Mouse (Mus musculus): ENCODE measurements around the gene Tmem167b.

DNA sequence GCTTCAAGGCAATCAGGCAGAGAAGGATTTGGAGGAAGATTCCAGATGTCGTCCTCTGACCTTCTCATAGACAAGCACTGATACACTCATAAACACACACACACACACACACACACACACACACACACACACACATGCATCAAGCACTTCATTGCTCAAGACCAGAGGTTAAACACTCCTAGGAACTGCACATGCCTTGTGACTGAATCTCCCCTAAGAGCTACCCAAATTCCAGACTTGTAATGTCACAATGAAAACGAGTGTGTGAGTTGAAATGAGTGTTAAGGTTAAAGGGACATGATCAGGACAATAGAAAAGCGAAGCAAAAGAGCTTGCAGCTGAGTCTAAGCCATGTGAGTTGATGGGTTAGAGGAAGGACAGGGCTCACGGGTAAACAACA is 44.0 kb downstream of the Tmem167b start:
- TF ChIP-seq POLR2A (IDR thresholded peaks at IDR 0.05; ENCODE audit: control insufficient read depth, low read depth, low read length) (no peak), CTCF (IDR thresholded peaks at IDR 0.05; ENCODE audit: control insufficient read depth, insufficient read depth, insufficient replicate concordance, low read depth, low read length) (no peak)

All from testis, adult 2 months (tissue).